Mouse (Mus musculus) megakaryocyte, embryonic 14.5 days (primary cell): ENCODE results near the gene Polm.

Experiments
- FLI1 ChIP-seq: IDR thresholded peaks from 2 replicates; pipeline ENCODE4 v1.6.1; 2012; ENCODE audit warnings: low read length, inconsistent platforms, mixed read lengths
- GATA1 ChIP-seq: IDR thresholded peaks from 3 replicates; pipeline ENCODE4 v1.6.1; 2012; ENCODE audit warnings: mixed read lengths, low read length, inconsistent platforms, borderline replicate concordance

GRCm38 (mm10) chr11:5856479-5857130, 18.8 kb upstream of the Polm start:
- TF ChIP-seq GATA1, result no peak
- no peak for TF ChIP-seq FLI1
